Mouse (Mus musculus) stomach, embryonic 14.5 days (tissue): ENCODE results near the gene Serbp1. TPM values are rescaled to one million over a fixed set of nuclear protein-coding genes. Genes with fewer than 3 reads are reported as not detected.

Experiments used
- ATAC-seq: fragments of 200-750 bp; cut with Nextera tagmentation; 2 replicates; pipeline ENCODE4 v1.8.0; 2017; ENCODE audit warnings: low read depth, moderate TSS enrichment; ENCODE audit not compliant: insufficient number of reproducible peaks, insufficient read depth, low FRiP score
- H3K27ac ChIP-seq: fragments of 300-500 bp; sonication (generic); 2 replicates; pipeline ENCODE4 v1.5.1; 2014; ENCODE audit warnings: mild to moderate bottlenecking, low read length, moderate library complexity, mixed read lengths
- H3K27me3 ChIP-seq: fragments of 300-500 bp; sonication (generic); 2 replicates; pipeline ENCODE4 v1.6.1; 2014; ENCODE audit warnings: low read length, control low read depth, mixed read lengths; ENCODE audit not compliant: control insufficient read depth, insufficient read depth
- H3K36me3 ChIP-seq: fragments of 300-500 bp; sonication (generic); 2 replicates; pipeline ENCODE4 v1.6.1; 2014; ENCODE audit warnings: mild to moderate bottlenecking, control low read depth, low read length, moderate library complexity, mixed read lengths; ENCODE audit not compliant: control insufficient read depth, insufficient read depth
- H3K4me1 ChIP-seq: fragments of 300-500 bp; sonication (generic); 2 replicates; pipeline ENCODE4 v1.6.1; 2014; ENCODE audit warnings: low read length, control low read depth, mixed read lengths; ENCODE audit not compliant: control insufficient read depth, insufficient read depth
- H3K4me2 ChIP-seq: fragments of 300-500 bp; sonication (generic); replicated peaks from 2 replicates; pipeline ENCODE4 v1.6.1; 2014; ENCODE audit warnings: low read depth, low read length, control low read depth
- H3K4me3 ChIP-seq: fragments of 300-500 bp; sonication (generic); 2 replicates; pipeline ENCODE4 v1.5.1; 2014; ENCODE audit warnings: low read depth, low read length, control low read depth
- H3K9ac ChIP-seq: fragments of 300-500 bp; sonication (generic); replicated peaks from 2 replicates; pipeline ENCODE4 v1.6.1; 2014; ENCODE audit warnings: low read depth, mild to moderate bottlenecking, control low read depth, low read length, moderate library complexity, mixed read lengths
- H3K9me3 ChIP-seq: fragments of 300-500 bp; sonication (generic); 2 replicates; pipeline ENCODE4 v1.6.1; 2016; ENCODE audit warnings: low read depth, low read length, control low read depth; ENCODE audit not compliant: control insufficient read depth
- WGBS: fragments of 180-500 bp; shearing (Covaris S2); extraction: QIAGEN DNeasy Blood & Tissue Kit; methylation state at CpG from one replicate; pipeline ENCODE4 v1.1.7; 2014; 5-methylcytosine and 5-hydroxymethylcytosine counted together
- polyA plus RNA-seq: library from polyadenylated mRNA; unstranded; fragments of >200 nt; fragmentation: Nextera tagmentation; extraction: Ambion mirVana; gene quantifications from 2 replicates; pipeline ENCODE4 v1.2.1, GENCODE M21; 2014

Serbp1 gene
- polyA plus RNA-seq, 1 experiment from 2014 or later, result 414 TPM

DNA sequence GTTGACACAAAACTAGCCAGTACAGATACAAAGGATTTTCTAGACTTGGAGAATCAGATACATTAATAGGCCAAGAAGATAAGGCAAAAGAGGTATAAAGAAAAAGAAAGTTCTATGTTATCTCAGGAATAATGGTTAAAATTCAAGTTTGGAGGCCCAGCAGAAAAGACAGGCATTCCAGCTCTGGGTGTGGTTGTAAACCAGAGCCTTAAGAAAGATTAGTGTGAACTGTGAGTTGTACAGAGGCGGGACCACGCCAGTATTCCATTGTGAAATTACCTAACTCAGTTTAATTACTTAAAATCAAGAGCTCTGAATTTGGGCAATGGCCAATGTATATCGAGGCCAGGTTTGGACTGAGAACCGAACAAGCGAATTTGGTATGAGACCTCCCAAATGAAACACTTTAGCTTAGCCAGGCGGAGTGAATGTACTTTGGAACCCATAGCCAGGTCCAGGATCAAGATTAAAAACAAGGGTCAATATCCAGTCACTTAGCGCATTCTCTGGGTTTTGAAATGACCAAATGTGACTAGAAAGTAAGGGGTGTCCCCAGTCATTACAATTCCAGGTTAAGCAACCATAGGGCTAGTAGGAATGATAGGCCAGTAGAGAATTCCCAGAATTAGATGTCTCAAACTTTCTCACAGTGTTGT, 5.9 kb downstream of the Serbp1 start:
- no peaks in the 10 kb centered on the region for H3K36me3 ChIP-seq
- ATAC-seq, result no peak
- no peak overlapping the region for H3K4me3 ChIP-seq
- no peak overlapping the region for H3K27ac ChIP-seq
- no peaks in the 10 kb centered on the region for H3K4me1 ChIP-seq
- 84% methylated on average over 7 of the region's 7 CpGs for WGBS
- H3K9ac ChIP-seq, result no peak overlapping the region
- H3K27me3 ChIP-seq, result no peaks in the 10 kb centered on the region
- no peak overlapping the region for H3K4me2 ChIP-seq
- no peaks in the 10 kb centered on the region for H3K9me3 ChIP-seq

DNA sequence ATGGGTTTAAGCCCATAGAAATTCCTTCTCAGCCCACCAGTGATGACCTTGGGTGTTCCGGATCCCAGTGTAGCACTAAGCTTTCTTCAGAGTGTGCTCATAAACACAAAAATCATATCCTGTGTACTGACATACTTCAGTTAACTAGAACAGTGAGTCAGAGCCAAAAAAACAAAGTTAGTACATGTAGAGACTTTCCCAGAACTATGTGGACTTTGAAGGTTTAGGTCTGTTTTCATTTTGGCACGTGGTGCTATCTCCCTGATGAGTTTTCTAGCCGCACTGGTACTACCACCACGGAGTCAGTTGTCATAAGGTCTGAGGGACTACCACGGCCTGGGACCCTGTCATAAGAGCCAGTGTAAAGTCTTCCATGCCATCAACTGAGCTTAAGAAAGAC, 6.5 kb downstream of the Serbp1 start:
- 89% methylated on average over 5 of the region's 5 CpGs for WGBS
- H3K27me3 ChIP-seq, result no peaks in the 10 kb centered on the region
- no peak for ATAC-seq
- H3K36me3 ChIP-seq, result no peaks in the 10 kb centered on the region
- no peaks in the 10 kb centered on the region for H3K4me1 ChIP-seq
- H3K4me3 ChIP-seq, result no peak overlapping the region
- no peak overlapping the region for H3K4me2 ChIP-seq
- H3K27ac ChIP-seq, result no peak overlapping the region
- H3K9ac ChIP-seq, result no peak overlapping the region
- no peaks in the 10 kb centered on the region for H3K9me3 ChIP-seq

DNA sequence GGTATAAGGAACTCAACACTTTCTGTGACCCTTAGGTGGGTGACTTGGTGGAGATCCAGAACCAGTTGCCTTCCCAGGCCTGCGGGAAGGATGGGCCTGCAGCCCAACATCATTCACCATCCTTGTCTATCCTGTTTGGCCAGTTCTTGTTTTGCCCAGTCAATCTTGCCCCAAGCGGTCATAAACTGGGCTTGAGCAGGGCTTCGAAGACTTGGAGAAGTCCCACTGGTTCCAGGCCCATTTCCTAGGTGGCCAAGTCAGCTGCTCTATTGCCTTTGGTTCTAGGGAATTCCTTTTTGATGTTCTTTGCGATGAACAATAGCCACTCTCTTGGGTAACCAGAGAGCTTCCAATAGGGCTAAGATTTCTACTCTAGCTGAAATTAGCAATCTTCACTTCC, 13.1 kb downstream of the Serbp1 start:
- Histone ChIP-seq H3K4me3 (no peak overlapping the region), H3K9ac (no peak overlapping the region), H3K4me1 (no peaks in the 10 kb centered on the region), H3K4me2 (no peak overlapping the region), H3K27ac (no peak overlapping the region), H3K36me3 (no peaks in the 10 kb centered on the region), H3K27me3 (no peaks in the 10 kb centered on the region), H3K9me3 (no peaks in the 10 kb centered on the region)
- no peak for ATAC-seq
- WGBS, result 86% methylated on average over 4 of the region's 4 CpGs

DNA sequence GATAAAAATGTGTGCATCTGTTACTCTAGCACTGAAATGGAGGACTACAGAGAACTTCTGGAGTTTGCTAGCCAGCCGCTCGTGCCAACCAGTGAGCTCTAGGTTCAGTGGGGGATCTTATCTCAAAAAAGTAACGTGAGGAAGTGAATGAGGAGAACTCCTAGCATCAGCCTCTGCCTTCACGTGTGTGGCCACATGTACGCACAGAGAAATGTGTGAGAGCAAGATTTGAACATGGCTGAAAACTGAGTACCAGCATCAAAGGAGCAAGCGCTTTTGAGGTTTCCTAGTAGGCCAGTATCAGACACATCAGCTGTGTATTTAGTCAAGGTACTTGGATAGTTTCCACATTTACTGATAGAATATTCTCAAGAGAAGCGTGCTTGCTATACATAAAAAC, 27.0 kb downstream of the Serbp1 start:
- WGBS, result 85% methylated on average over 7 of the region's 7 CpGs
- ATAC-seq, result no peak
- Histone ChIP-seq H3K4me3 (no peak overlapping the region), H3K9ac (no peak overlapping the region), H3K27ac (no peak overlapping the region), H3K9me3 (no peaks in the 10 kb centered on the region), H3K27me3 (no peaks in the 10 kb centered on the region), H3K36me3 (no peaks in the 10 kb centered on the region), H3K4me1 (0 out of 2 replicates have a peak, but pooled peaks cover 3% of the 10 kb centered on the region), H3K4me2 (no peak overlapping the region)

DNA sequence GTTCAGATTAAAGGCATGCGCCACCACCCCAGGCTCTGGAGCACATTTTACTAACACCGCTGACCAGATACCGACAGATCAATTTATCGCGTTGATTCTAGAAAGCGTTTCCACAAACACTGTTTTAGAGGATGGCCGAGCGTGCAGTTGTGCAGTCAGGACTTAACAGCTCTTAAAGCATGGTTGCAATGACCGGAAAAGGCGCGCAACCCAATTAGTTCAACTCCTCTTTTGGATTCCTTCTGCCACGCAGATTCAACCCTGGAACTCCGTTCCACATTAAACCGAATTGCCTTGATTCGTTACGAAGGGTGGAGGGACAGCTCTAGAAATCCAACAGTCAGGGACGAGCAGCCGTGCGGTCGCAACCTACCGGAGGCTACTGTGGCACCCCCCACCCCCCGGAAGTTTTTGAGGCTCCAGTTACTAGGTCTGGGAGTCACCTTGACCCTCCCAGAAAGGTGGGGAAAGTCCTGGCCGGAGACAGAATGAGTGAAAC, 28.2 kb downstream of the Serbp1 start:
- ATAC-seq, result no peak; the same call in none of the 2 replicates
- H3K27ac ChIP-seq, result peak overlapping the region; percentile 72; the same call in 1 of the 2 replicates
- H3K27me3 ChIP-seq, result no peaks in the 10 kb centered on the region
- peak overlapping the region; percentile 34; the same call in 1 of the 2 replicates for H3K9ac ChIP-seq
- H3K9me3 ChIP-seq, result no peaks in the 10 kb centered on the region
- H3K4me2 ChIP-seq, result peak overlapping the region; percentile 58
- WGBS, result under 1% methylated on average over 23 of the region's 23 CpGs
- H3K4me1 ChIP-seq, result 0 out of 2 replicates have a peak, but pooled peaks cover 3% of the 10 kb centered on the region
- peak overlapping the region; percentile 99 for H3K4me3 ChIP-seq
- no peaks in the 10 kb centered on the region for H3K36me3 ChIP-seq

- Histone ChIP-seq H3K4me2 (peak overlapping the region; percentile 58), H3K4me3 (peak overlapping the region; percentile 99), H3K27me3 (no peaks in the 10 kb centered on the region), H3K27ac (peak overlapping the region; percentile 90), H3K4me1 (0 out of 2 replicates have a peak, but pooled peaks cover 3% of the 10 kb centered on the region), H3K9ac (peak overlapping the region; percentile 100), H3K36me3 (peaks cover 5% of the 10 kb centered on the region), H3K9me3 (no peaks in the 10 kb centered on the region)
- under 1% methylated on average over 67 of the region's 68 CpGs for WGBS
- ATAC-seq, result peak; percentile 100
Measured at GRCm38 (mm10) chr6:67266664-67267407, 28.9 kb downstream of the Serbp1 start.

DNA sequence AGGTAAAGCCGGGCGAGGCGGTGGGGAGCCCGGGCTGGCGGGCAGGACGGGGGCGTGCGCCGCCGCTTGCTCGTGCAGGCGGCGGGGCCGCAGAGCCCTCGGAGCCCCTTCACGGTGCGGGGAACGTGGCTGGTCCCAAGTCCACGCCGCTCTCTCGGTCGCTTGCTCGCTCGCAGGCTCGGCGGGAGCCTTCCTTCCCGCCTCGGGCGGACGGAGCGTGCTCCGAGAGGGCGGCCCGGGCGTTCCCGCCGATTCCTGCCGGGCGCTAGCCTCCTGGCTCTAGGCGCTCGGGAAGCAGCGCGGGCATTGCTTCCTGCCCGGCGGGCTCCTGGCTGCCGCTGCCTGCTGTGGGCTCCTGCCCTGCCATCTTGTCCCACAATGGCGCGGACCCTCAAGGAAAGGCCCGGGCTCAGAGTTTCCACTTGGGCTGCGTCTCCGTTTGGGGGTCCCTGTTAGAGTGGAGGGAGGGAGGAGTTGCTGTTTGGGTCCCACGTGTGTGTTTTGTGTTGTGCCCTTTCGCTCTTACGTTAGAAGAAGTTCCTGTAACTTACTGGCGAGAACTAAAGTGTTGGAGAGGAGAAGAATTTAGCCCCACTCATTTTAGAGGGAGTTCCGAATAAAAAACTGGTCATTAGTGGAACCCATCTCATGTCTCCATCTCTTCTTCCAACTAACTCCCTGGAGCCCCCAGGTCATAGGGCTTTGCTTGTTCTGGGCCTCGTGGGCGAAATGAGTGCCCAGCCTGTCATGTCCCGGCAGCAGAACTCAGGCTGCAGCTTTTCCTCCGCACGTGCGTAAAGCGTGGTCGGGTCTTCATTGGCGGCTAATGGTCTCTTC, 29.6 kb downstream of the Serbp1 start:
- peak overlapping the region; percentile 100 for H3K9ac ChIP-seq
- under 1% methylated on average over 64 of the region's 65 CpGs for WGBS
- H3K4me3 ChIP-seq, result peak overlapping the region; percentile 99
- peak overlapping the region; percentile 90 for H3K27ac ChIP-seq
- peak overlapping the region; percentile 72 for H3K4me2 ChIP-seq
- H3K4me1 ChIP-seq, result 0 out of 2 replicates have a peak, but pooled peaks cover 3% of the 10 kb centered on the region
- peaks cover 9% of the 10 kb centered on the region for H3K36me3 ChIP-seq
- no peaks in the 10 kb centered on the region for H3K27me3 ChIP-seq
- no peak for ATAC-seq
- no peaks in the 10 kb centered on the region for H3K9me3 ChIP-seq

DNA sequence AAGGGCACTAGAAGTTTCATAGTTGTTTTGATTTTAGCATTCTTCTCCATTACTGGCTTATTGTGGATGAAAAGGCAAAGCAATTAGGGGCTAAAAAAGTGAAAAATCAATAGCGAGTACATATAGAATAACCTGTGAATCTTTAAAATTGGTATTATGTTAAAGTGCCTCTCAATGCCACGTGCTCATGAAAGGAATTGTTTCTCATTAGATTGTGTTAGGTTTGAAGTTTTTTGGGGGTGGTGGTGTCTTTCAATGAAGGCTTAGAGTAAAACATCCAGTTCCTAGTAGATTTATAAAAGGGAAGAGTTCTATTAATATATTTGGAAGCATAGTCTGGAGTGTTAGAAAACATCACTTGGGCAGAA, 30.3 kb downstream of the Serbp1 start:
- Histone ChIP-seq H3K27ac (no peak overlapping the region), H3K4me1 (0 out of 2 replicates have a peak, but pooled peaks cover 3% of the 10 kb centered on the region), H3K36me3 (peaks cover 13% of the 10 kb centered on the region), H3K9ac (peak overlapping the region; percentile 100), H3K4me3 (peak overlapping the region; percentile 99), H3K27me3 (no peaks in the 10 kb centered on the region), H3K9me3 (no peaks in the 10 kb centered on the region), H3K4me2 (peak overlapping the region; percentile 72)
- 1% methylated on average over 2 of the region's 2 CpGs for WGBS
- ATAC-seq, result no peak
